Mouse (Mus musculus): Measurements from ENCODE around the gene Rpl23. TPM values are rescaled to one million over a fixed set of nuclear protein-coding genes. Genes with fewer than 3 reads are reported as not detected.

Gene Rpl23
- polyA plus RNA-seq, 1 experiment = 1,391 TPM

- TF ChIP-seq MAX (IDR thresholded peaks at IDR 0.05) (peak; percentile 84), MYOG (IDR thresholded peaks at IDR 0.05; ENCODE audit: control insufficient read depth, extremely low read depth, insufficient read length) (no peak)
- Histone ChIP-seq H3K4me3 (ENCODE audit: insufficient read depth, poor library complexity, severe bottlenecking) (peak overlapping the region; percentile 98), H3K79me3 (ENCODE audit: low read depth) (peaks cover 41% of the 10 kb centered on the region), H3ac (ENCODE audit: control insufficient read depth, insufficient read length, low read depth) (peak overlapping the region; percentile 93), H3K36me3 (ENCODE audit: control insufficient read depth, insufficient read depth) (peaks cover 19% of the 10 kb centered on the region), H3K79me2 (ENCODE audit: control insufficient read depth, insufficient read depth) (peaks cover 49% of the 10 kb centered on the region), H3K27me3 (ENCODE audit: control insufficient read depth, insufficient read depth, insufficient read length) (no peaks in the 10 kb centered on the region)
Measured at GRCm38 (mm10) chr11:97799146-97799993, 17.1 kb upstream of the Rpl23 start.

GRCm38 (mm10) chr11:97798782-97799145 is 16.5 kb upstream of the Rpl23 start, which contains the start of gene Lasp1:
Gene Lasp1 (plus strand): TSS chr11:97799000.
- H3K36me3 ChIP-seq (ENCODE audit: control insufficient read depth, insufficient read depth) = peaks cover 17% of the 10 kb centered on the region
- H3ac ChIP-seq (ENCODE audit: control insufficient read depth, insufficient read length, low read depth) = peak within 1 kb of the TSS; percentile 93
- peaks cover 35% of the 10 kb centered on the region for H3K79me3 ChIP-seq (ENCODE audit: low read depth)
- H3K4me3 ChIP-seq (ENCODE audit: insufficient read depth, poor library complexity, severe bottlenecking) = peak within 1 kb of the TSS; percentile 98
- TF ChIP-seq FOSL1 (IDR thresholded peaks at IDR 0.05; ENCODE audit: insufficient read depth, low read length, poor library complexity, severe bottlenecking) (no peak), CEBPB (IDR thresholded peaks at IDR 0.05; ENCODE audit: low read depth) (no peak), USF1 (IDR thresholded peaks at IDR 0.05; ENCODE audit: low read depth) (no peak), MAX (IDR thresholded peaks at IDR 0.05) (no peak), MYOD1 (IDR thresholded peaks at IDR 0.05; ENCODE audit: control insufficient read depth, insufficient read length, low read depth) (no peak), MYOG (IDR thresholded peaks at IDR 0.05; ENCODE audit: control insufficient read depth, extremely low read depth, insufficient read length) (no peak), CTCF (IDR thresholded peaks at IDR 0.05; ENCODE audit: control insufficient read depth, insufficient read depth, insufficient read length) (no peak)
- peaks cover 43% of the 10 kb centered on the region for H3K79me2 ChIP-seq (ENCODE audit: control insufficient read depth, insufficient read depth)
- no peaks in the 10 kb centered on the region for H3K27me3 ChIP-seq (ENCODE audit: control insufficient read depth, insufficient read depth, insufficient read length)

- TF ChIP-seq MAX (IDR thresholded peaks at IDR 0.05) (no peak), CTCF (IDR thresholded peaks at IDR 0.05; ENCODE audit: control insufficient read depth, insufficient read depth, insufficient read length) (no peak), MYOG (IDR thresholded peaks at IDR 0.05; ENCODE audit: control insufficient read depth, extremely low read depth, insufficient read length) (no peak), FOSL1 (IDR thresholded peaks at IDR 0.05; ENCODE audit: insufficient read depth, low read length, poor library complexity, severe bottlenecking) (no peak)
- Histone ChIP-seq H3ac (ENCODE audit: control insufficient read depth, insufficient read length, low read depth) (no peak overlapping the region), H3K79me3 (ENCODE audit: low read depth) (peaks cover 28% of the 10 kb centered on the region), H3K36me3 (ENCODE audit: control insufficient read depth, insufficient read depth) (peaks cover 14% of the 10 kb centered on the region), H3K79me2 (ENCODE audit: control insufficient read depth, insufficient read depth) (peaks cover 36% of the 10 kb centered on the region), H3K4me3 (ENCODE audit: insufficient read depth, poor library complexity, severe bottlenecking) (no peak overlapping the region), H3K27me3 (ENCODE audit: control insufficient read depth, insufficient read depth, insufficient read length) (no peaks in the 10 kb centered on the region)
Measured at GRCm38 (mm10) chr11:97798083-97798435, 15.8 kb upstream of the Rpl23 start.

- no peak for TF ChIP-seq MYOD1 (IDR thresholded peaks at IDR 0.05; ENCODE audit: control insufficient read depth, insufficient read length, low read depth)
- peak; percentile 80 for TF ChIP-seq MAX (IDR thresholded peaks at IDR 0.05)
- peak; percentile 60 for TF ChIP-seq CEBPB (IDR thresholded peaks at IDR 0.05; ENCODE audit: low read depth)
- TF ChIP-seq USF1 (IDR thresholded peaks at IDR 0.05; ENCODE audit: low read depth) = no peak
- no peak for TF ChIP-seq CTCF (IDR thresholded peaks at IDR 0.05; ENCODE audit: control insufficient read depth, insufficient read depth, insufficient read length)
- no peak for TF ChIP-seq FOSL1 (IDR thresholded peaks at IDR 0.05; ENCODE audit: insufficient read depth, low read length, poor library complexity, severe bottlenecking)
- TF ChIP-seq MYOG (IDR thresholded peaks at IDR 0.05; ENCODE audit: control insufficient read depth, extremely low read depth, insufficient read length) = no peak
- Histone ChIP-seq H3K79me3 (ENCODE audit: low read depth) (peaks cover 24% of the 10 kb centered on the region), H3K79me2 (ENCODE audit: control insufficient read depth, insufficient read depth) (peaks cover 30% of the 10 kb centered on the region), H3K36me3 (ENCODE audit: control insufficient read depth, insufficient read depth) (peaks cover 10% of the 10 kb centered on the region), H3K4me3 (ENCODE audit: insufficient read depth, poor library complexity, severe bottlenecking) (no peak overlapping the region), H3ac (ENCODE audit: control insufficient read depth, insufficient read length, low read depth) (no peak overlapping the region), H3K27me3 (ENCODE audit: control insufficient read depth, insufficient read depth, insufficient read length) (no peaks in the 10 kb centered on the region)
Measured at GRCm38 (mm10) chr11:97797369-97798082, 15.3 kb upstream of the Rpl23 start.

GRCm38 (mm10) chr11:97796910-97797309 is 14.7 kb upstream of the Rpl23 start:
- Histone ChIP-seq H3K27me3 (ENCODE audit: control insufficient read depth, insufficient read depth, insufficient read length) (no peaks in the 10 kb centered on the region), H3K4me3 (ENCODE audit: insufficient read depth, poor library complexity, severe bottlenecking) (no peak overlapping the region), H3K36me3 (ENCODE audit: control insufficient read depth, insufficient read depth) (peaks cover 4% of the 10 kb centered on the region), H3K79me3 (ENCODE audit: low read depth) (peaks cover 17% of the 10 kb centered on the region), H3ac (ENCODE audit: control insufficient read depth, insufficient read length, low read depth) (no peak overlapping the region), H3K79me2 (ENCODE audit: control insufficient read depth, insufficient read depth) (peaks cover 24% of the 10 kb centered on the region)
- TF ChIP-seq CTCF (IDR thresholded peaks at IDR 0.05; ENCODE audit: control insufficient read depth, insufficient read depth, insufficient read length) (no peak), CEBPB (IDR thresholded peaks at IDR 0.05; ENCODE audit: low read depth) (no peak), MAX (IDR thresholded peaks at IDR 0.05) (no peak), FOSL1 (IDR thresholded peaks at IDR 0.05; ENCODE audit: insufficient read depth, low read length, poor library complexity, severe bottlenecking) (no peak)

Data from C2C12 (cell line).